In genomic region chr5:25753556-25754235, GRCm38 (mm10) we compare ENCODE assay signal across 12 mouse cellular contexts. TPM values are rescaled to one million over a fixed set of nuclear protein-coding genes. Genes with fewer than 3 reads are reported as not detected.
DNase-seq lines count a peak whose midpoint lies in the region; ATAC-seq and TF ChIP-seq lines count a peak whose summit lies in the region.
"Had no signal": no experiment of that assay in that cellular context is flagged by ENCODE, and none has a peak within 500 bp of the region (broad histone marks: within the 10 kb centered on the region; RNA-seq: fewer than 3 reads in every experiment).

No protein-coding gene starts in this region.

- no peaks in the 10 kb centered on the region for H3K27me3 ChIP-seq in heart, embryonic 15.5 days
- no peaks in the 10 kb centered on the region for H3K27me3 ChIP-seq in hindbrain, postnatal 0 days (ENCODE audit: insufficient read depth, low read length)
- H3K27me3 ChIP-seq in stomach, embryonic 16.5 days (ENCODE audit: control insufficient read depth, insufficient read depth, low read length), result no peaks in the 10 kb centered on the region
- H3K27me3 ChIP-seq in kidney, embryonic 16.5 days (ENCODE audit: insufficient read depth, low read length), result no peaks in the 10 kb centered on the region
- H3K27me3 ChIP-seq: kidney, embryonic 15.5 days; limb, embryonic 12.5 days; Patski had no signal

- H3K9ac ChIP-seq in heart, embryonic 15.5 days, result no peak overlapping the region
- H3K9ac ChIP-seq in hindbrain, postnatal 0 days (replicated peaks; ENCODE audit: low read length), result no peak overlapping the region
- H3K9ac ChIP-seq in stomach, embryonic 16.5 days (ENCODE audit: low read length), result no peak overlapping the region
- no peak overlapping the region for H3K9ac ChIP-seq in kidney, embryonic 16.5 days (replicated peaks; ENCODE audit: low read length)
- H3K9ac ChIP-seq: kidney, embryonic 15.5 days had no signal

- no peak overlapping the region for H3K4me3 ChIP-seq in heart, embryonic 15.5 days
- no peak overlapping the region for H3K4me3 ChIP-seq in hindbrain, postnatal 0 days (ENCODE audit: low read length)
- no peak overlapping the region for H3K4me3 ChIP-seq in stomach, embryonic 16.5 days (replicated peaks; ENCODE audit: low read length)
- no peak overlapping the region for H3K4me3 ChIP-seq in kidney, embryonic 16.5 days (ENCODE audit: low read length)
- H3K4me3 ChIP-seq: kidney, embryonic 15.5 days; limb, embryonic 12.5 days had no signal

- 0 out of 2 replicates have a peak overlapping the region, but pooled peaks have one; percentile 8 for H3K4me2 ChIP-seq in heart, embryonic 15.5 days
- H3K4me2 ChIP-seq in hindbrain, postnatal 0 days (ENCODE audit: low read depth, low read length), result no peak overlapping the region
- no peak overlapping the region for H3K4me2 ChIP-seq in stomach, embryonic 16.5 days (ENCODE audit: low read depth, low read length)
- no peak overlapping the region for H3K4me2 ChIP-seq in kidney, embryonic 16.5 days (replicated peaks; ENCODE audit: low read depth, low read length)
- H3K4me2 ChIP-seq: kidney, embryonic 15.5 days; limb, embryonic 12.5 days had no signal

- H3K36me3 ChIP-seq in heart, embryonic 15.5 days, result no peaks in the 10 kb centered on the region
- H3K36me3 ChIP-seq in hindbrain, postnatal 0 days (ENCODE audit: insufficient read depth, low read length), result no peaks in the 10 kb centered on the region
- H3K36me3 ChIP-seq in stomach, embryonic 16.5 days (ENCODE audit: control insufficient read depth, insufficient read depth, low read length), result no peaks in the 10 kb centered on the region
- H3K36me3 ChIP-seq in kidney, embryonic 16.5 days (ENCODE audit: insufficient read depth, low read length), result no peaks in the 10 kb centered on the region
- H3K36me3 ChIP-seq: kidney, embryonic 15.5 days; limb, embryonic 12.5 days had no signal

- no peak for ATAC-seq in heart, embryonic 15.5 days (replicated peaks; ENCODE audit: insufficient number of reproducible peaks, insufficient read depth, low FRiP score, low read depth)
- ATAC-seq in hindbrain, postnatal 0 days, result peak; percentile 27; the same call in 1 of the 2 replicates
- no peak for ATAC-seq in stomach, embryonic 16.5 days (ENCODE audit: insufficient read depth, low FRiP score)
- ATAC-seq in kidney, embryonic 16.5 days (ENCODE audit: low FRiP score, low TSS enrichment), result no peak
- ATAC-seq: Patski had no signal

- TF ChIP-seq CTCF in hindbrain, postnatal 0 days (IDR thresholded peaks at IDR 0.05; ENCODE audit: low read depth), result no peak

- no peak for DNase-seq in heart, postnatal 4 days
- peak; percentile 42 for DNase-seq in retina, adult 2 months (ENCODE audit: low read depth, low spot score)
- DNase-seq in retina, embryonic 14.5 days (ENCODE audit: low spot score), result no peak
- DNase-seq in hindbrain, postnatal 0 days (ENCODE audit: low spot score), result no peak
- DNase-seq in urinary bladder, postnatal 4 days (ENCODE audit: low spot score in 2 of 2), result no peak
- DNase-seq: lung, adult 2 months had no signal

- H3K27ac ChIP-seq in heart, embryonic 15.5 days, result peak overlapping the region; percentile 63
- peak overlapping the region; percentile 69 for H3K27ac ChIP-seq in hindbrain, postnatal 0 days
- H3K27ac ChIP-seq in stomach, embryonic 16.5 days (ENCODE audit: low read length), result 0 out of 2 replicates have a peak overlapping the region, but pooled peaks have one; percentile 49
- H3K27ac ChIP-seq in kidney, embryonic 16.5 days (ENCODE audit: low read length), result no peak overlapping the region
- H3K27ac ChIP-seq: limb, embryonic 12.5 days had no signal

- no peaks in the 10 kb centered on the region for H3K9me3 ChIP-seq in heart, embryonic 15.5 days (replicated peaks)
- H3K9me3 ChIP-seq in hindbrain, postnatal 0 days (ENCODE audit: low read length), result no peaks in the 10 kb centered on the region
- H3K9me3 ChIP-seq in stomach, embryonic 16.5 days (replicated peaks; ENCODE audit: control insufficient read depth, low read length), result no peaks in the 10 kb centered on the region
- H3K9me3 ChIP-seq in kidney, embryonic 16.5 days (ENCODE audit: low read length), result no peaks in the 10 kb centered on the region
- H3K9me3 ChIP-seq: kidney, embryonic 15.5 days; limb, embryonic 12.5 days had no signal

- WGBS in heart, embryonic 15.5 days, result 48% methylated on average over 8 of the region's 8 CpGs
- WGBS in hindbrain, postnatal 0 days, result 39% methylated on average over 8 of the region's 8 CpGs
- 36% methylated on average over 8 of the region's 8 CpGs for WGBS in stomach, embryonic 16.5 days
- WGBS in kidney, embryonic 16.5 days, result 43% methylated on average over 8 of the region's 8 CpGs

- H3K4me1 ChIP-seq in heart, embryonic 15.5 days (replicated peaks), result peaks cover 43% of the 10 kb centered on the region
- H3K4me1 ChIP-seq in hindbrain, postnatal 0 days (ENCODE audit: insufficient read depth, low read length), result peaks cover 7% of the 10 kb centered on the region; the same call in 1 of the 2 replicates
- H3K4me1 ChIP-seq in stomach, embryonic 16.5 days (ENCODE audit: control insufficient read depth, insufficient read depth, low read length), result peaks cover 11% of the 10 kb centered on the region; the same call in 1 of the 2 replicates
- H3K4me1 ChIP-seq in kidney, embryonic 16.5 days (ENCODE audit: insufficient read depth, low read length), result peaks cover 11% of the 10 kb centered on the region; the same call in 1 of the 2 replicates
- H3K4me1 ChIP-seq: kidney, embryonic 15.5 days; limb, embryonic 12.5 days had no signal

RNA-seq across cellular contexts. Expression of gene Actr3b, which starts 6.1 kb away (rescaled TPM):
- polyA plus RNA-seq in heart, embryonic 15.5 days (2015; fragmentation: Nextera tagmentation; extraction: Ambion mirVana), result 28.6 and 29.7 TPM in 2 replicates
- total RNA-seq in heart, postnatal 4 days (2021), result 10 to 100 TPM; 18.2 to 20.3 TPM
- 18.8 and 25.7 TPM in 2 replicates for total RNA-seq in hindbrain, postnatal 0 days (2014; rRNA removed)
- 53.6 and 58.1 TPM in 2 replicates for polyA plus RNA-seq in hindbrain, postnatal 0 days (2015; fragmentation: Nextera tagmentation; extraction: Ambion mirVana)
- 3.7 and 4.5 TPM in 2 replicates for polyA plus RNA-seq in stomach, embryonic 16.5 days (2015; fragmentation: Nextera tagmentation; extraction: Ambion mirVana)
- 4.9 and 6.2 TPM in 2 replicates for polyA plus RNA-seq in kidney, embryonic 16.5 days (2015; fragmentation: Nextera tagmentation; extraction: Ambion mirVana)

RNA-seq across cellular contexts. Expression of gene Xrcc2, which starts 48.1 kb away (rescaled TPM):
- 5.7 and 7.6 TPM in 2 replicates for polyA plus RNA-seq in heart, embryonic 15.5 days (2015; fragmentation: Nextera tagmentation; extraction: Ambion mirVana)
- total RNA-seq in heart, postnatal 4 days (2021), result 10 to 100 TPM in 1 of 2 experiments, 1 to 10 TPM in 1; 9.5 to 10.2 TPM
- 13.4 and 23.2 TPM in 2 replicates for total RNA-seq in hindbrain, postnatal 0 days (2014; rRNA removed)
- 5.5 and 5.7 TPM in 2 replicates for polyA plus RNA-seq in hindbrain, postnatal 0 days (2015; fragmentation: Nextera tagmentation; extraction: Ambion mirVana)
- 7.2 TPM in 2 replicates for polyA plus RNA-seq in stomach, embryonic 16.5 days (2015; fragmentation: Nextera tagmentation; extraction: Ambion mirVana)
- polyA plus RNA-seq in kidney, embryonic 16.5 days (2015; fragmentation: Nextera tagmentation; extraction: Ambion mirVana), result 7.9 and 11.0 TPM in 2 replicates
